Comparison of ENCODE assay signal across 17 mouse cellular contexts in genomic region chr5:4221309-4221708, GRCm38 (mm10).
"Had no signal": no experiment of that assay in that cellular context is flagged by ENCODE, and none has a peak within 500 bp of the region (broad histone marks: within the 10 kb centered on the region; RNA-seq: fewer than 3 reads in every experiment).

No protein-coding gene starts in this region.

- H3K27ac ChIP-seq: intestine, embryonic 15.5 days; liver, embryonic 14.5 days; macrophage; midbrain, embryonic 12.5 days; midbrain, embryonic 15.5 days; stomach, embryonic 15.5 days had no signal

- H3K4me2 ChIP-seq: intestine, embryonic 15.5 days; limb, embryonic 15.5 days; liver, embryonic 11.5 days; lung, embryonic 14.5 days; midbrain, embryonic 12.5 days; midbrain, embryonic 15.5 days; stomach, embryonic 15.5 days had no signal

- DNase-seq: kidney, adult 11 months; kidney, adult 8-10 months; kidney, postnatal 25 days; left cerebral cortex, postnatal 4 days; liver, postnatal 0 days; lung, embryonic 14.5 days; thymus, adult 18-20 months; thymus, postnatal 36 days had no signal

- H3K27me3 ChIP-seq: intestine, embryonic 15.5 days; limb, embryonic 15.5 days; midbrain, embryonic 12.5 days; midbrain, embryonic 15.5 days; stomach, embryonic 15.5 days had no signal

- H3K9me3 ChIP-seq: intestine, embryonic 15.5 days; limb, embryonic 15.5 days; midbrain, embryonic 12.5 days; midbrain, embryonic 15.5 days; stomach, embryonic 15.5 days had no signal

- ATAC-seq: intestine, embryonic 15.5 days; liver, postnatal 0 days; lung, postnatal 0 days; midbrain, embryonic 15.5 days had no signal

- H3K9ac ChIP-seq: intestine, embryonic 15.5 days; limb, embryonic 15.5 days; liver, embryonic 14.5 days; liver, postnatal 0 days; lung, embryonic 14.5 days; midbrain, embryonic 12.5 days; midbrain, embryonic 15.5 days; stomach, embryonic 15.5 days had no signal

- H3K4me1 ChIP-seq: intestine, embryonic 15.5 days; limb, embryonic 15.5 days; midbrain, embryonic 12.5 days; midbrain, embryonic 15.5 days; stomach, embryonic 15.5 days had no signal

- H3K4me3 ChIP-seq: intestine, embryonic 15.5 days; limb, embryonic 15.5 days; midbrain, embryonic 12.5 days; midbrain, embryonic 15.5 days; stomach, embryonic 15.5 days had no signal

- H3K36me3 ChIP-seq: intestine, embryonic 15.5 days; limb, embryonic 15.5 days; midbrain, embryonic 12.5 days; midbrain, embryonic 15.5 days; stomach, embryonic 15.5 days had no signal
